Mouse (Mus musculus) layer of hippocampus, postnatal 10 days (tissue): ENCODE data around the gene Cacng2. TPM values are rescaled to one million over a fixed set of nuclear protein-coding genes. Genes with fewer than 3 reads are reported as not detected.
"Not testable (repeated sequence)": the region's sequence is repeated elsewhere in the genome, so short reads cannot be mapped to it uniquely, and the experiment has no call there.

Experiments
- DNase-seq, 2 experiments: peaks; one replicate each; pipeline ENCODE4 v3.0.0; 2021; ENCODE audit warnings: low spot score in 2 of 2
- total RNA-seq, 2 experiments: library from RNA; stranded (reverse); gene quantifications; 2 replicates each; pipeline ENCODE4 v1.2.3; 2021

Cacng2 gene
- total RNA-seq, 2 experiments from 2014 or later: 36.4 to 40.3 TPM

DNA sequence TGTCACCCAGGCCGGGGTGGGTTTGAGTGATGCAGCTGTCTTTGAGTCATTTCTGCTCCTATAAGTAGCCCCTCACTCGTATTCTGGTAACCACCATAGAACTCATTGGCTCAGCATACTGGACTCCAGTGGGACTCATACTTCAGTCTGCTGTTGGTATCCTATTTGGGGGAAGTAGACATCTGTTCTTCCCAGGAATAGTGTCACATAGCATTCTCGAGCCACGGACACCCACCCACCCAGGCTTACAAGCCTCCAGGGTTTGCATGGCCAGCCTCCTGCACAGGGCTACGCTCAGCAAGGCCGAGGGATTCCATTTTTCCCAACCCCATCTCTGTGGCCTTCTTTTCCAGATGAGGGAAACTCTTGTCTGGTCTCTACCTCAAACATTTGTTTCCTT is 93.3 kb downstream of the Cacng2 start:
- no peak for DNase-seq

DNA sequence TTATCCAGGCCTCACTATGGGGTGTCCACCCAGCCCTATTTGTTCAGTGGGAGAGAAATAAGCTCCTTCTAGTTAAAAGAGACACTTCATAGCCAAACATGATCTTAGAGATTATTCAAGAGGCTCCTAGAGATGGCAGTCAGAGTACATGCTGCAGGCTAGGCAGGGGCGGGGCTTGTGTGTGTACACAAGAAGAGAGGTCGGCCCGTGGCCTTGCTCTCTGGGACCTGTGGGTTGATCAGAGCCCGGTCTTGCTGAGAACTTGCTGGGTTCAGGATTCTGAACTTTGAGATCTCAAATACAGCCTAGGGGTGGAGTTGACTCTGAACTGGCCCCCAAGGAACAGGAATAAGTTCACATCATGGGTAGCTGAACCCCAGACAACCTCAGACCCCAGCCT is 95.6 kb downstream of the Cacng2 start:
- no peak for DNase-seq

DNA sequence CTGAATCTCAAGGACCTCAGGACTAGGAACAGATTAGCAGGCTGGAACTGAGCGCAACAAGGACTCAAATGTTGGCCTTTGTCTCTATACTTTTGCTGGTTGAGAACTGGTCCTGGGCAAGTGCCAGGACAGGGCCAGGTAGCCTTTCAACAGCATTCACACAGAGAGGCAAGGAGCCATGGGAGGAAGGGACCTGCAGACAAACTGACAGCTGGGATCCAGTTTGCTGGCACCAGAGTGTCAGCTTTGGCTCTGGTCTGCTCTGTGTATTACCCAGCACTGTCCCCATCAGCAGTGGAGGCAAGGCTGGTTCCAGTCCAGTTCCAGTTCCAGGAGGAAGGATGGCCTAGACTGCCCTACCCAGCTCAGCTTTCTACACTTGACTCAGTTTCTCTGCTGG is 105.8 kb downstream of the Cacng2 start:
- DNase-seq: no peak

DNA sequence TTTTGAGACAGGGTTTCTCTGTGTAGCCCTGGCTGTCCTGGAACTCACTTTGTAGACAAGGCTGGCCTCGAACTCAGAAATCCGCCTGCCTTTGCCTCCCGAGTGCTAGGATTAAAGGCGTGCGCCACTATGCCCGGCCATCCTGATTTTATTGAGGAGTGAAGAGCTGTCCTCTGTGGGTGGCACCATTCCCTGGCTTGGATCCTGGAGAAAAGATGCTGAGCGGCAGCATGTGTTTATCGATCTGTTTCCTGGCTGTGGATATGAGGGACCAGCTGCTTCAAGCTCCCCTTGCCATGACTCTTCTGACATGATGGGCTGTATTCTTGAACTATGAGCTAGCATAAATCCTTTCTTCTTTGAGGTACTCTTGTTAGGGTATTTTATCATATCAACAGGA is 111.6 kb downstream of the Cacng2 start:
- not testable (repeated sequence) for DNase-seq

DNA sequence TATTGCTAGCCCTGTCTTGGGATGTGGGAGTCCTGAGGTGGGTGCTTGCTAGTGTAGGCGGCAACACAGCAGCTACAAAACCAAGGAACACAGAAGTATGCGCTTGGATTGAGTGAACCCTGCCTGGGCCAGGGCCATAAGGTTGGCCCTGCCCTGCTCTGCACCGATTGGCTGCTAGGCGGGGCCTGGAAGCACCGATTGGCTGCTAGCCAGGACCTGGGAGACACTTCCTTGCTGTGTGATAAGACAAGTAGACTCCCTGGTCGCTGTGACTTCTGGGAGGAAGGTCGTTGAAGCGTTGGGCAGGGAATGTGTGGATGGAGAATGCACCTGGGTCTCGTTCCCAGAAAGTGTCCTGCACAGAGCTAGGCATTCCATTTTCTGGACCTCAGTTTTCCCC is 115.9 kb downstream of the Cacng2 start:
- no peak for DNase-seq

DNA sequence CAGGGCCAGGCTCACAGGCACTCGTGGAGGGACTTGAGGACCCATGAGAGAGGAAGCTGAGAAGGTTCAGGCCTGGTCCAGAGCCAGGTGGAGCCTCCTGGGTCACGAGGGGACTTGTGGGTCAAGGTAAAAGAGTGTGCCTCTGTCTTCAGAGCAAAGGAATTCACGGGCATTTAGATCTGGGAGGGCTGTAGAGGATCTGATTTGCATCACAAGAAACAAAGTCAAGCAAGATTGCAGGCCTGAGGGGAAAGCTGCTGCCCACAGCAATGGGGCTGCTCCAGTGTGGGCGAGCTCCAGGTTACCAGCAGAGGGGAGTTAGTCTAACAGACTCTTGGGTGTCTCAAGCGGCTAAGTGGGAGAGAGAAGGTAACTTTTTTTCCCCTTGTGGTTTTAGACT is 118.4 kb downstream of the Cacng2 start:
- DNase-seq: no peak

DNA sequence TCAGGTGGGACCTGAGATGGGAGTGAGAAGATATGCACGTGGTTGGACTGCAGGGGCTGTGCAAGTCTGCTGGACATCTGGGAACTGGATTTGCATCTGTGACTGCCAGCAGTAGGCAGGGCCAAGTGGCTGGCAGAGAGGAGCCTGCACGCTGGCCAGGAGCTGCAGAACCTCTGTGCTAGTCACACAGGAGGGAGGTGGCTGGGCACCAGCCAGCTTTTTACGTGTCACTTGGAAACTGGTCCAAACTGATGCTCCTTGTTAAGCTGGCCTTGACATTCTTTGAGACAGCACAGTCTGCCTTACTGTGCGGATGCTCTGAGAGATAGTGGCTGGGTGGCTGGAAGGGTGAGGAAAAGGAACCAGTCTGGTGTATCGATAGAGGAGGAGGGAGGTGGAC is 131.3 kb downstream of the Cacng2 start:
- no peak for DNase-seq

DNA sequence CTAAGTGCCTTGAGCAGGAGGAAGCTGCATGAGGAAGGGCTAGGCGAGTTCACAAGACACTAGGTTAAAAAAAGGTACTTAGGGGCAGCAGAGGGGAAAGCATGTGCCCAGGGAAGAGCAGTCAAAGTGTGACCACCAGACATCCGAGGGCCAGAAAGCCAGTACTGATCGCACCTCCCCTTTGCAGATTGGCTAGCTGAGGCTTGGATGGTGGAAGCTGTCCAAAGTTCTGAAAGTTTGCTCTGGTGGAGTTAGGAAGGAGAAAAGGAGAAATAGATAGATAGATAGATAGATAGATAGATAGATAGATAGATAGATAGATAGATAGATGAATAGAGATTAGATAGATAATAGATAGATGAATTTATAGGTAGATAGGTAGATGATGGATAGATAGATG is 136.4 kb downstream of the Cacng2 start:
- DNase-seq: no peak

DNA sequence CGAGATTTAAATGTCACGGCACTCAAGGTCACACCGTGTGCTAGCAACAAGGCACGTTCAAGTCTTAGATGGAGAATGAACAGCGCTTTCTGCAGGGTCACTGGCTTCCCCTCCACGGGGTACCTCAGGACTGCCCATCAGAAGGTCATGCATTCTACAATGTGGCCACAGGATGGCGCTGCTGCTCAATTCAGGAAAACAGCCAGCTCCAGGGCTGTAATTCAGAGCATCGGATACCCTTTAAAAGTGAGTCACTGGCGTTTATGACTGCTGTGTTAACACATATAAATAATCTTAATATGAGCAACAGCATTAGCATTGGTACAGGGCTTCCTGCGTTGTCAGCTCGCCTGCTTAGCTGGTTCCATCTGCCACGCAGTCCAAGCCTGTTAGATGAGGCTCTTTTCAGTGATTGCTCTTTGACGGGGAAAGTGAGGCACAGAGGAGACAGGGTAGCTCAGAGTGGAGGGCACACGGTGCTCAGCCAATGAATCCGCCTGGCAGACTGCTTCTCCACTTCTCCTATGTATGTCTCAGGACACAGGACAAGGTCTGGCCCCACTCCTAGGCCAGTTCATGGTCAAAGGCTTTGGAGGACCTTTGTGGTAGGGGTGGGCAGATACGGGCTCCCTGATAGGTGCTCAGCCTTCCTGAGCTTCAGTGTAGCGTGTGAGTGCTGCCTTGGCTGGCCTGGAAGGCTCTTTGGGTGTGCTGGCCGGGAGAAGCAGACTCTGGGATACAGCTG is 137.5 kb downstream of the Cacng2 start:
- peak; percentile 90 to 91 for DNase-seq

DNA sequence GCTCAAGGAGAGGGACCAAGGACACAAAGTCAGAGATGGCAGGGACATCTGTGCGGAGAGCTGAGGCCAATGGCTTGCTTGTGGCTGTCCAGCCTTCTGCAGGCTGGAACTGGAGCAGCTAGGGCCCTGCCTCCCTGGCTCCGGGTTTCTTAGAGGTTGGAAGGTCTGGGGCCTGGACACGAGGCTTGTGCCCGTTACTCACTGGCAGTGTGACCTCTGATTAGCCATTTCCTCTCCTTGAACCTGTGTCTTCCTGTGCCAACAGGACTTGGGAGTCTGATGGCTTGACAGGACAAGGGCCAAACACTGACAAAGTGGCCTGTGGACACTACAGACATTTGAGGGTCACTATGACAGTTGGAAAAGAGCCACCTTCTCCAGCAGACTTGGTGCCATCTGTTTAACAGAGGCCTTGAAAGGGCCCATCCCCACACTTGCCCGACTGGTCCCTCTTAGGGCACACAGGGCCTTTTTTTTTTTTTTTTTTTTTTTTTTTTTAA is 138.6 kb downstream of the Cacng2 start:
- no peak for DNase-seq

DNA sequence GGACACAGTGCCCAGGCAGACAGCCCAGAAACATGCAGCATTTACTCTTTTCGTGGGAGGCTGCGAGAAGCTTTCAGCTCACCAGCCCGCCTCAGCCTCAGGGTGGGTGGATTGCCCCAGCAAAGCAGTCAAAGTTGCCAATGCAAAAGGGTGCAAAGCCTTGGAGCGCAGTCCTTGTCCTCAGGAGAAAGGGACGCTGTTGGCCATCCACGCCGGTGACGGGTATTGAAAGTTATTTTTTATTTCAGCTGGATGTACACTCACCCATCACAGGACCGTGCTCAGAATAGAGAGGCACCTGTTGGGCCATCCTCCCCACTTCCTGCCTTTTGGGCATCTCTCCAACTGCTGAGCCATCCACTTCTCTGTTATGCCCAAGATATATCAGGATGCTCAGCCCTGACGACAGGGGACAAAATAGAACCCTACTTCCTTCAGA is 140.4 kb downstream of the Cacng2 start:
- no peak for DNase-seq

DNA sequence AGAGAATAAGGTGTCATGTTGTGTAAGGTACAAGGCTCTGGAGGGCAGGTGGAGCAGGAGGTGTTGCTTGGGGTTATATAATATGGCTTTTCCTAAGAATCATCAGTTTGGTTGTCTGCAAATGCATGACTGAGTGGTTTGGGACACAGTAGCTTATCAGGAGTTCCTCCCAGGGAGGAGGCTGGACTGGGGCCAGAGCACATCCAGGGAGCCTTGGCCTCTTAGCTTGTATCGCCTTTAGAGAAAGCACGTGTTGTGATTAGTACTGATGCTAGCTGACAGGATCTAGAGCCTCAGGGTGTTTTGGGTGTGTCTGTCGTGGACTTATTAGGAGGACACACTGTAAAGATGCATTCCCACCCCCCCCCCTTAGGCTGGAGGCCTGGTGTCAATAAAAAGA is 142.2 kb downstream of the Cacng2 start:
- DNase-seq: no peak

DNA sequence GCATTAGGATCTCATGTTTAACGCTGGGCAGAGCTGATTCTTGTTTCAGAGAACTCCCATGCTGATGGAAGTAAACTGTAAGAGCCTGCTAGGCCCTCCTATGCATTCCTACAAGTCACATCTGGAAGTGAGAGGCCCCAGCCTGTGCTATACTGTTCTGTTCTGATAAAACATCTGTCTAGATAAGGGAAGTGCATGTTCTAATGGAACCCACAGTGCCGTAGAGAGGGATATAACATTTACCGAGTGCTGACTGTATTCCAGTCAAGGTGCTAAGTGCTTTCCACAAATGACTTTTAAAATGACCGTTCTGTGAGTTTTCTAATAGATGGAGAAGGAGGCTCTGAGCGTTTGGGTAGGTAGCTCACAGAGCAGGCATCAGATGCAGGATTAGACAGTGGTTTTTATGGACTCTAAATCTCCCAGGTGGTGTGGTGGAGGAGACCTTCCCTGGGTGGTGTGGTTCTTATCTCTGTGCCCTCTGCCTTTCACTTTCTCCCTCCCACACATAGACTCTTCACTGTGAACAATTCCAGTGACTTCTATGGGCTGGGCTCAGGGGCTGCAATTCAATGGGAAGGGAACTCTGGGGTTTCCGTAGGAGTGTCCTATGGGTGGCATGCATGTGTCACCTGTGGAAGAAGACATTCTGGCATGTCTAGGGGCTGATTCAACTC is 145.5 kb downstream of the Cacng2 start:
- no peak for DNase-seq

DNA sequence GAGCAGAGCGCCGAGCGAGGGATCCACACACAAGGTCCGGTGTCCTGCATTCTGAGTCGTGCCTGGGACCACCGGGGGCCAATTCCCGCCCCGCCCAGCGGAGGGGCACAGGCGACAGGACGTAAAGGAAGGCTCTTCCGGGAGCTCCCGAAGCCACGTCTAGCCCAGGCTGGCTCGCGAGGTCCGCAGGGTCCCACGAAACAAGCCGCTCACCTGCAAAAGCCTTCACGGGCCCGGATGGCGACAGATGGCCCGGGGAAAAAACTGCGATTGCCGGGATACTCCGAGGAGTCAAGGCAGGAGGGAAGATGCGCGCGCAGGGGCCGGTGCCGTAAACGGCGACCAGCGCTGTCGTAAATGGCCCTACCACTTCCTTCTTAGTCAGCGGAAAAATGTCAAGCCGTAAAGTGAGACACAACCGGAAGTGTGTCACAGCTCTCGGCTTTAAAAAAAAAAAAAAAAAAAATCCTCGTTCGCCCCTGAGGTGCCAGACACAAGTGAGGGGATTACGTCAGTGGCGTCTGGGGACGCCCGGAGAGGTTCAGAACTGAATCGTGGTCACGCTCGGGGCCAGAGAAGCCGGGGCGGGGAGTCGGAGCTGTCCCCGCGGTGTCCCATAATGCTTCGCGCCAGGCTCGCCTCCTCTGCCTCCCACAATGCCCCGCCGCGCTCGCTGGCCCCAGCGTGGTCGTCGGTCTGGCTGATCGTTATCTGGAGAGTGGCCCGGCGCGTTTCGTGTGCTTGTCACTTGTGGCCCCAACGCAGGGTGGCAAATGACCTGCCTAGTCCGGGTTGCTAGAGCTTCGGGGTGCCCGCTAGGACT is 149.1 kb downstream of the Cacng2 start, which contains the start of gene Eif3d:
TSS of gene Eif3d (minus strand) at position 344 of the 823 bp plus-strand sequence.
- DNase-seq: peak; percentile 98 to 99

DNA sequence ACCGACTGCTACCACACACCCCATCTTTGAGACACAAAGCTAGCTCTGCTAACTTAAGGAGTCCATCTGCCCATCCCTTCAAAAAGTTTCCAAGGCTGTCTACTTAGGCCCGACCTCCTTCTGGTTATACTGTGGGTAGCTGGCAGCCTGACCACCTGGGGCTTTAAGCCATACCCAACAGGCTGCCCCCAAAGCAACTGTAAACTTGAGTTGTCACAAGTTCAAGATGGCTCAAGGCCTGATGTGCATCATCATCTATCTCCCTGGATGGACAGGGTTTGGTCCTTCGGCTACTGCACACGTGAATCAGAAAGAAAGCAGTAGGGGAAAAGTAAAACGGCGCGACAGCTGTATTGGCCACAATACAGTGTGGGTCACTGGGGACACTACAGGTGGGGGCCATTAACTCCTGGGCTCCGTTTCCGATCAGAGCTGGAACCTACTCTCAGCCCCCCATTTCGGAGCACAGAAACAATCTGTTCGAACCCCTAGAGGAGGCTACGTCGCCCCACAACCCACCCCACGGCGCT is 149.8 kb downstream of the Cacng2 start:
- no peak for DNase-seq

DNA sequence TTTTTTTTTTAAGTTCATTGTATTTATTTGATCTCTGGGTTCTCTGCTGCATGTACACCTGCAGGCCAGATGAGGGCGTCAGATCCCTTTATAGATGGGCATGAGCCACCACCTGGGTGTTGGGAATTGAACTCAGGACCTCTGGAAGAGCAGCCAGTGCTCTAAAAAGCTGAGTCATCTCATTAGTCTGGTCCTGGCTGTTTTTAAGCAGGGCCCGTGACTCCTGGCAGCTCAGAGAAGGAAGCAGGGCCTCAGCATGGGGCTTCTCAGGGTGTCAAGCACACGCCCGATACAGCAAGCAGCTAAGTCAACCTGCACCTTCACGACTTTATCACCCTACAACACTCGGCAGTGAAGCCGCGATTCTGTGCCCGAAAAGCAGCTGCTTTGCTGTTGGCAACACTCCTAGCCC is 154.7 kb downstream of the Cacng2 start:
- DNase-seq: no peak

DNA sequence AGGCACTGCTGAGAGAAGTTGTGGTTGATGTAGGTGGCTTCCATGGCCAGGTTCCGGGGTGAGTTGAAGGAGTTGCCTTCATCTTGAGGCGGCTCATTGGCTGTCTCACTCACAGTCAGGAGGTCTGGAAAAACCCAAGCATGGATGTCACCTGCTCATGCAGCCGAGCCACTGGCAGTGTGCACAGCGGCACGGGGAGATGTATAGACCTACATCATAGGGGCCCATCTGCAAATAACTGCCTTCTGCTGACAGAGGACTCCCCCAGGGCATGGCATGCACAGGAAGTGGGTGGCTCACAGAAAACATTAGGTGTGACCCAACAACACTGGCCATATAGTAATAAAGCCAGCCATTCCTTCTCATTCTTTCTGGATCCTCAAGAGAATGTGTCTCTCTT is 157.4 kb downstream of the Cacng2 start:
- DNase-seq: no peak

DNA sequence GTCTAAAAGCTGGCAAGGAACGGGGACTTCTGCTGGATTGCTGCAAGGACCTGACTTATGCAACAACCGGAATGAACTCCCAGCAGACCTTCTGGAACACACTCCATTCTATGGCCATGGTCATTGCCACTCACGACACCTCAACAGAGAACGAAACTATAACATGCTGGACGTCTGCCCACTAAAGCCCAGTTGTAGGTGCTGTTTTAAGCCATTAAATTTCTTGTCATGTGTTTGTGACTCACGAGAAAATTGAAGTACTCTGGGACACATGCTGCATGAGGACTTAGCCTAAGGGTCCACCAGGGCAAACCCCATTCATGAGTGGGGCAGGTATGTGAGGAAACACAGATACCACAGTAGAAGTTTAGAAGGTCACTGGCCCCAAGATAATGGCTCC is 159.1 kb downstream of the Cacng2 start:
- DNase-seq: no peak

DNA sequence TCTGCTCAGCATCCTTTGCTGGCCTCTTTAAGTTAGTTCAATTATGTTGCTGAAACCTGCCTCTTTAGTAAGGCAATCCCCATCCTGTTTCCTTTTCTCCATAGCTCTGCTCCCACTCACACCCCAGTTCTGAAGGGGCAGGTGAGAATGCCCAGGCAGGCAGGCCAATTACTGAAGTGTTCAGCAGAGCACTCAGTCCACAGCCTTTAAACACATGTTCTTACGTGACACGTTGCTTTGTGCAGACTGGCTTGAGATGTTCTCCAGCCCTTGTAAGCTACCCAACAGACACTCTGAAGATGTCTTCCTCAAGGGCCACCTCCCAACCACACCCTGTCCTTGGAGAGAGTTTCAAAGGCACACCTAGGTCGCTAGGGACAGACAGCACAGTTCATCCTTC is 161.8 kb downstream of the Cacng2 start:
- no peak for DNase-seq

DNA sequence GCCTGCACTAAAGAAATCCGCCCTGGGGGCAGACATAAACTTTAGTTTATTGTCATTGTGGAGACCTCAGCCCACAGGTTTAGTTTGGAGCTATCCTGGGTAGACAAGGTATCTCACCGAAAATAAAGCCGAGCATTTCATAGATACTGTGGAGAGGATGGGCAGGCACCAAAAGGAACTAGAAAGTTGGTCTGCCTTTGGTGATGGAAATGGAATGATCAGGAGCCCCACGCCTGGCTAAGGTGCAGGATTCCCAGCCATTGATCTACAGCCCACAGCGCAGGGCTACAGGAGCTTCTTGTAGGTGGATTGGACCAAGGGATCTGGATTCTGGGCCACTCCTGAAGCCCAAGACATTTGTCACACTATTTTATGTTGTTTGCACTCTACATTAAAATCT is 162.2 kb downstream of the Cacng2 start:
- DNase-seq: no peak

DNA sequence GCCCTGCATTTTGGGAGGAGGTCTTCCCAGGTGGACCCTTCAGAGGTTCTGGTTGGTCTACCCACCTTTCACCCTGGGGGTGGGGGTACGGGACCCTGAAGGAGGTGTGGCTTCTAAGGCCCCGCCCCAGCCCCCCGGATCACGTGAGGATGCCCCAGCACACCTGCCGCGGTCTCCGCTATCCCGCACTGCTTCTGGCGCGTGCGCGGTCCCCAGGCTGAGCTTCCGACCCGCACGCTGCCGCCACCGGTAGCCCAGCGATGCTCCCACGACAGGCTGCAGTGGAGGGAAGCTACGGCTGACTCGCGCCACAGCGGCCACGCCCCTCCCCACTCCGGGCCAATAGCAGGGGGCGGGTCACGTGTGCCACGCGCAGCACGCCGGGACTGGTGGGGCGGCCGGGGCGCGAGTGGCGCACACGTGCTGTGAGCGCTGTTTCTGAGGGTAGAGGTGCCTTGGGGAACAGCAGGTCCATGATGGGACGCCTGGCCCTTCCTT is 163.4 kb downstream of the Cacng2 start, which contains the start of gene Foxred2:
TSS of gene Foxred2 (minus strand) at position 319 of the 498 bp plus-strand sequence.
- peak; percentile 86 to 90 for DNase-seq
